Mouse (Mus musculus) megakaryocyte, embryonic 14.5 days (primary cell): ENCODE results near the gene Trim61.

Source experiments
- FLI1 ChIP-seq: IDR thresholded peaks from 2 replicates; pipeline ENCODE4 v1.6.1; 2012; ENCODE audit warnings: low read length, inconsistent platforms, mixed read lengths
- GATA1 ChIP-seq: IDR thresholded peaks from 3 replicates; pipeline ENCODE4 v1.6.1; 2012; ENCODE audit warnings: mixed read lengths, low read length, inconsistent platforms, borderline replicate concordance

- TF ChIP-seq GATA1 (no peak), FLI1 (no peak)
Measured at GRCm38 (mm10) chr8:65067031-65067430, 48.7 kb upstream of the Trim61 start.
